Mouse (Mus musculus): Measurements from ENCODE around the gene Drc7.

DNA sequence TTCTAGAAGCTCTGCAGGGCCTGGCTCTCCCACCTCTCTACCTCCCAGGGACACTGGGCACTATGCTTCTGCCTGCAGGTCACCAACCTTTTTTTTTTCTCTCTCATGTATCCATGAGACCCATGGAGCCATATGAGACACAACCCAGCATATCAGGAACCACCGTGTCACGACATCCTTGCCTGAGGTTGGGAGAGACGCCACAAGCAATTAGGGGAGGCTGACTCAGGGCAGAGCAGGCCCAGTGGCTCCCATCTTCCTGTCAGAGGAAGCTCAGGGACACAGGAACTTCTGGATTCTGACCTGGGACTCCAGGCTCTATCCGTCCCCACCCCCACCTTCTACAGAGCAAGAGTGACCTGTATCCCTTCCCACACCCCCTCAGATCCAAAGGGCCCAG, 39.0 kb upstream of the Drc7 start:
- no peak for TF ChIP-seq CTCF (IDR thresholded peaks at IDR 0.05; ENCODE audit: low read depth)
- TF ChIP-seq EP300 (IDR thresholded peaks at IDR 0.05; ENCODE audit: low read depth), result no peak

Data from liver, embryonic 14.5 days (tissue).